Mouse (Mus musculus): ENCODE measurements at regions not wholly inside any gene's neighbourhood (a gene's known extent, or its start where the extent isn't known, plus 50 kb on each side); places are given as distances from the start of the nearest gene placed in this dataset.

- TF ChIP-seq CTCF (IDR thresholded peaks at IDR 0.05; ENCODE audit: low read depth) (no peak), EP300 (IDR thresholded peaks at IDR 0.05; ENCODE audit: low read depth) (0 out of 2 replicates have a peak, but pooled peaks have one; percentile 52)
Measured at GRCm38 (mm10) chr16:50877926-50878325, 287.0 kb upstream of the Ccdc54 start.

Measured in heart, postnatal 0 days (tissue).